Mouse (Mus musculus): ENCODE measurements around the gene Lrrc29. TPM values are rescaled to one million over a fixed set of nuclear protein-coding genes. Genes with fewer than 3 reads are reported as not detected.

The Lrrc29 gene
- polyA plus RNA-seq, 1 experiment: 11.0 TPM

DNA sequence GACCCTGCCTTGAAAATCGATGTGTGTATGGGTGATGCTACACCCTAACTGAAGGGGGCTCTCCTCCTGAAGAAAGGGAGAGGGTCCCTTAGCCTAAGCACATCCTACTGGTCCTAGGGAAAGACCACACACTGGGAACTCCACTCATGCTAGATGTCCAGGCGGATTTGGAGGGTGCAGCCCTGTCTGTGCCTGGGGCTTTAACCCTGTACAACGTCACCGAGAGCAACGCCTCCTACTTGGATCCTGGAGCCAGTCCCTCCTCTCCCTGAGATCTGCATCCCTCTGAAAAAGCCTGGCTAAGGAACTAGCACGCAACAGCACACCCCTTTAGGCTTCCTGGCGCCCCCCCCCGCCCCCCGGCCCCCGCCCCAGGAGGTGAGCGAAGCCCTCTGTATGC, 50.7 kb downstream of the Lrrc29 start:
- TF ChIP-seq CTCF (conservative IDR thresholded peaks at IDR 0.05; ENCODE audit: insufficient read depth, insufficient read length, low read depth, low read length) (no peak), POLR2A (IDR thresholded peaks at IDR 0.05; ENCODE audit: low read depth, low read length) (no peak)
- H3K4me1 ChIP-seq (ENCODE audit: control insufficient read depth, insufficient read depth, low read length): no peaks in the 10 kb centered on the region; the same call in 1 of the 2 replicates
- H3K27me3 ChIP-seq (replicated peaks; ENCODE audit: control insufficient read depth, insufficient read depth, low read length): no peaks in the 10 kb centered on the region
- no peak for DNase-seq
- 12% methylated on average over 11 of the region's 11 CpGs for WGBS
- H3K4me3 ChIP-seq (ENCODE audit: insufficient read depth, low read depth, low read length): no peak overlapping the region
- H3K27ac ChIP-seq (ENCODE audit: insufficient read depth, low read depth, low read length): no peak overlapping the region
- no peaks in the 10 kb centered on the region for H3K36me3 ChIP-seq (ENCODE audit: control insufficient read depth, insufficient read depth, low read length)

DNA sequence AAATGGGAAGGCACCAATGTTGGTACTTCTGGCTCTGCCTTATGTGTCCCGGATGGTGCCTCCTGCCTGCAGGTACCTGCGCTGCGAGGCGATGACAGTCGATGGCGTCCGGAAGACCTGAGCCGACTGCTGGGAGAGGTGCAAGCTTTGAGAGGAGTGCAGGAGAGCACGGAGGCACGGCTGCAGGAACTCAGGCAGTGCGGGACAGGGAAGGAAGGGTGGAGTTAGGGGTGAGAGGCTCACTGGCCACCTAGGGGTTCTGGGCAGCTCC, 55.2 kb downstream of the Lrrc29 start:
- DNase-seq: no peak
- H3K27me3 ChIP-seq (replicated peaks; ENCODE audit: control insufficient read depth, insufficient read depth, low read length): no peaks in the 10 kb centered on the region
- WGBS: 27% methylated on average over 11 of the region's 11 CpGs

DNA sequence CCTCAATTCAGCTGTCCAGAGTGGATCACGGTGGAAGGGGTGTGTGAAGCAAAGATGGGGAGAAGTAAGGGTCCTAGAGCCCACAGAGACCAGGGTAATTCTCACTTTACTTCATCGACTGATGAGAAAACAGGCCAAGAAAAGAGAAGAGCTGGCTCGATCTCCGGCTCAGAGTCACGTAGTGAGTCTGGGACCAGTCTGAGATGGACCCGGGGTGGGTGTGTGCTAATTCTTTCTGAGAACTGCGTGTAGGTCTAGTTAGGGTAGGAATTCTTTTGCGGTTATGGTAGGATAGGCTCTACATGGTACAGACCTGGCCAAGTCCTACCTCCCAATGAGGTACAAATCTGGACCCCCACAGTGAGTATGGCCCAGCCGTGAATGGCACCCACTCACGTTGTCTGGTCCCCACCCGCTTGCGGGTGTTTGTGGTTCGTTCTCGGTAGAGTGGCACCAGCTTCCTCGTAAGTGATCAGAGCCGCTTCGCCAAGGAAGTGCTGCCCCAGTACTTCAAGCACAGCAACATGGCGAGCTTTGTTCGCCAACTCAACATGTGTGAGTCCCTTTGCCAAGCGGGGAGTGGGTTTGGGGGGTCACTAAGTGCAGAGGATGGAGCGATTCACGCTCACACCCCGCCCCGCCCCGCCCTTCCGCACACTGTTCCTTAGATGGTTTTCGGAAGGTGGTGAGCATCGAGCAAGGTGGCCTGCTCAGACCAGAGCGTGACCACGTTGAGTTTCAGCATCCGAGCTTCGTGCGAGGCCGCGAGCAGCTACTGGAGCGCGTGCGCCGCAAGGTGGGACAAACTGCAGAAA, 55.8 kb downstream of the Lrrc29 start:
- peak overlapping the region; percentile 56 for H3K4me3 ChIP-seq (ENCODE audit: insufficient read depth, low read depth, low read length)
- peaks cover 3% of the 10 kb centered on the region; the same call in 1 of the 2 replicates for H3K4me1 ChIP-seq (ENCODE audit: control insufficient read depth, insufficient read depth, low read length)
- TF ChIP-seq CTCF (conservative IDR thresholded peaks at IDR 0.05; ENCODE audit: insufficient read depth, insufficient read length, low read depth, low read length) (no peak), POLR2A (IDR thresholded peaks at IDR 0.05; ENCODE audit: low read depth, low read length) (no peak)
- WGBS: 33% methylated on average over 39 of the region's 39 CpGs
- H3K27ac ChIP-seq (ENCODE audit: insufficient read depth, low read depth, low read length): no peak overlapping the region
- H3K36me3 ChIP-seq (ENCODE audit: control insufficient read depth, insufficient read depth, low read length): peaks cover 1% of the 10 kb centered on the region
- no peak for DNase-seq
- no peaks in the 10 kb centered on the region for H3K27me3 ChIP-seq (replicated peaks; ENCODE audit: control insufficient read depth, insufficient read depth, low read length)

More for the DNA sequence above, 55.2 kb downstream of the Lrrc29 start:
- Histone ChIP-seq H3K36me3 (ENCODE audit: control insufficient read depth, insufficient read depth, low read length) (peaks cover 1% of the 10 kb centered on the region), H3K4me1 (ENCODE audit: control insufficient read depth, insufficient read depth, low read length) (peaks cover 3% of the 10 kb centered on the region; the same call in 1 of the 2 replicates), H3K27ac (ENCODE audit: insufficient read depth, low read depth, low read length) (no peak overlapping the region), H3K4me3 (ENCODE audit: insufficient read depth, low read depth, low read length) (no peak overlapping the region)
- TF ChIP-seq CTCF (conservative IDR thresholded peaks at IDR 0.05; ENCODE audit: insufficient read depth, insufficient read length, low read depth, low read length) (no peak), POLR2A (IDR thresholded peaks at IDR 0.05; ENCODE audit: low read depth, low read length) (no peak)

DNA sequence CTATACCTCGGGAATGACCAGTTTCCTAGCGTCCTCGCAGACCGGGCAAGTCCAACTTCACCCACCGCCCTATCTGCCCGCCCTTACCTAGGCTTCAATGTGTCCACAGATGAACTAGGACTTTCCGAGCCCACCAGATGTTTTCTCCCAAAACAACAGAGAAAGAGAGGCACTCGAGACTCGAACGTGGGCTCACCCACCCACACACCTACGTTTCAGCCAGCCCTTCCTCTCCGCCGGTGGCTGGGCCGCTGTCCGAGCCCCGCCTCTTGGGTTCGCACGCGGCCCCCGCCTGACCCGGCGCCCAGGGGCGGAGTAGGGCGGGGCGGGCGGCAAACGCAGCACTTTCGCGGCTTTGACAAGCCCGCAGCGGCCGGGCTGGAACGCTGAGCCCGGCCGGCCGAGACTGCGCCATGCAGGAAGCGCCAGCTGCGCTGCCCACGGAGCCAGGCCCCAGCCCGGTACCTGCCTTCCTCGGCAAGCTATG, 56.6 kb downstream of the Lrrc29 start, which contains the start of gene Hsf4:
Gene Hsf4, plus strand, starts transcription at position 341 of the 487 bp plus-strand sequence.
- 2% methylated on average over 42 of the region's 42 CpGs for WGBS
- H3K27me3 ChIP-seq (replicated peaks; ENCODE audit: control insufficient read depth, insufficient read depth, low read length): no peaks in the 10 kb centered on the region
- no peak for TF ChIP-seq POLR2A (IDR thresholded peaks at IDR 0.05; ENCODE audit: low read depth, low read length)
- TF ChIP-seq CTCF (conservative IDR thresholded peaks at IDR 0.05; ENCODE audit: insufficient read depth, insufficient read length, low read depth, low read length): no peak

DNA sequence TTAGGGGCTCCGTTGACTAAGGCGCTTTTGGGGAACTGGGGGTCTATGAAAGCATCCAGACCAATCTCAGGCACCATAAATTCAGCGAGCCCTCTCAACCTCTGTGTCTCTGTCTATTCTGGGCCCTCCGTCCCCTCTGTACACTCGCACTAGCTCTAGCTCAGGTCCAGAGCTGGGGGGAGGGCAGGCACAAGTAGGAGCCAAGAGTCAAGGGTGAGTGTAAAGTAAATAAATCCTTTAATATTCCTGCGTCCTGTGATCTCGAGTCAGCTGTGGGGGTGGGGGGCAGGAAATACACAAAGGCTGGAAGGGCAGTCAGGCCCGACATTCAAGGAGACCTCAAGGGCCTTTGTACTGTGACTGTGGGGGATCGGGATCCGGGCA, 57.0 kb downstream of the Lrrc29 start:
- peak; percentile 45 for DNase-seq
- TF ChIP-seq CTCF (conservative IDR thresholded peaks at IDR 0.05; ENCODE audit: insufficient read depth, insufficient read length, low read depth, low read length) (no peak), POLR2A (IDR thresholded peaks at IDR 0.05; ENCODE audit: low read depth, low read length) (no peak)
- Histone ChIP-seq H3K36me3 (ENCODE audit: control insufficient read depth, insufficient read depth, low read length) (peaks cover 1% of the 10 kb centered on the region), H3K27ac (ENCODE audit: insufficient read depth, low read depth, low read length) (peak overlapping the region; percentile 59), H3K27me3 (replicated peaks; ENCODE audit: control insufficient read depth, insufficient read depth, low read length) (no peaks in the 10 kb centered on the region), H3K4me1 (ENCODE audit: control insufficient read depth, insufficient read depth, low read length) (peaks cover 3% of the 10 kb centered on the region; the same call in 1 of the 2 replicates), H3K4me3 (ENCODE audit: insufficient read depth, low read depth, low read length) (peak overlapping the region; percentile 56)
- WGBS: 18% methylated on average over 10 of the region's 10 CpGs

More for the DNA sequence above, 56.6 kb downstream of the Lrrc29 start, which contains the start of gene Hsf4:
- Histone ChIP-seq H3K27ac (ENCODE audit: insufficient read depth, low read depth, low read length) (peak within 1 kb of the TSS; percentile 59), H3K36me3 (ENCODE audit: control insufficient read depth, insufficient read depth, low read length) (peaks cover 1% of the 10 kb centered on the region), H3K4me1 (ENCODE audit: control insufficient read depth, insufficient read depth, low read length) (peaks cover 3% of the 10 kb centered on the region; the same call in 1 of the 2 replicates), H3K4me3 (ENCODE audit: insufficient read depth, low read depth, low read length) (peak within 1 kb of the TSS; percentile 56)
- DNase-seq: peak; percentile 84

DNA sequence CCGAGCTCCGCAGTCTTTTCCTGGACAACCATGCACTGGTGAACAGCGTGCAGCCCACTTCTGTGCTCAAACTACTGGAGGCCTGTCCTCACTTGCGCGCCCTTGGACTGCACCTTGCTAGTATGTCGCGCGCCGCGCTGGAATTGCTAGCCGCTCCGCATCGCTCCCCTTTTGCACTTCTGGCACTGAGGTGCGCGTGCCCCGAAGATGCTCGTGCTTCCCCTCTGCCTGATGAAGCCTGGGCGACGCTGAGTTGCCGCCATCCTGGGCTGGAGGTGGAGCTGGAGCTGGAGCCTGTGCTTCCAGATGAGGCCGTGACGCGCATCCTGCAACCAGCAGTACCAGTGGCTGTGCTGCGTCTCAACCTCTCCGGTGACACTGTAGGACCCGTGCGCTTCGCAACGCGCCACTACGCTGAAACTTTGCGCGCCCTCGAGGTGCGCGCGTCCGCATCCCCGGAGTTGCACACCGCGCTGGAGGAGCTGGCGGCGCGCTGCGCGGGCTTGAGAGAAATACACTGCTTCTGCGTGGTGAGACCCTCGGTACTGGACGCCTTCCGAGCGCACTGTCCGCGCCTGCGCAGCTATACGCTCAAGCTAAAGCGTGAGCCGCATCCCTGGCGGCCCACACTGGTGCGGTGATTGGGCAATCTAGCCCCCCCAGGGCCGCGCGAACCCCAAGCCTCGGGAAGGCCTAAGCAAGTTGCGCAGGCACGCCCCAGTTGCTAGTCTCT, 57.6 kb downstream of the Lrrc29 start:
- Histone ChIP-seq H3K27ac (ENCODE audit: insufficient read depth, low read depth, low read length) (no peak overlapping the region), H3K4me1 (ENCODE audit: control insufficient read depth, insufficient read depth, low read length) (peaks cover 3% of the 10 kb centered on the region; the same call in 1 of the 2 replicates), H3K27me3 (replicated peaks; ENCODE audit: control insufficient read depth, insufficient read depth, low read length) (no peaks in the 10 kb centered on the region), H3K36me3 (ENCODE audit: control insufficient read depth, insufficient read depth, low read length) (peaks cover 1% of the 10 kb centered on the region), H3K4me3 (ENCODE audit: insufficient read depth, low read depth, low read length) (peak overlapping the region; percentile 56)
- WGBS: 38% methylated on average over 65 of the region's 65 CpGs
- TF ChIP-seq CTCF (conservative IDR thresholded peaks at IDR 0.05; ENCODE audit: insufficient read depth, insufficient read length, low read depth, low read length): no peak
- TF ChIP-seq POLR2A (IDR thresholded peaks at IDR 0.05; ENCODE audit: low read depth, low read length): no peak
- no peak for DNase-seq

DNA sequence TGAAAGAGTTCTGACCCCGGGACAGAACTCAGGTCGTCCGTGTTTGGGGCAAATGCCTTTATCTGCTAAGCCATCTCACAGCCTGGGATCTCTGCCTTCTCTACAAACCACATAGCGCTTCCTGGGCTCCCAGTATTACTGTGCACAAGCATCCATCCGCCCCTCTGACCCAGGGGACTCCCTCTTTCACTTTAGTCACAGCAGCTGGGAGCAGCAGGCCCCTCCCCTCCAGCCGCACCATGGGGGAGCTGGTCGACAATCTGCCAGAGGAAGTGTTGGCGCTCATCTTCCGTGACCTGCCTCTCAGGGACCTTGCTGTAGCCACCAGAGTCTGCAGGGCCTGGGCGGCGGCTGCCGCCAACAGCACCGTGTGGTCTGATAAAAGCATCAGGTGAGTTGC, 59.3 kb downstream of the Lrrc29 start:
- H3K27me3 ChIP-seq (replicated peaks; ENCODE audit: control insufficient read depth, insufficient read depth, low read length): no peaks in the 10 kb centered on the region
- no peak overlapping the region for H3K27ac ChIP-seq (ENCODE audit: insufficient read depth, low read depth, low read length)
- H3K4me3 ChIP-seq (ENCODE audit: insufficient read depth, low read depth, low read length): no peak overlapping the region
- H3K4me1 ChIP-seq (ENCODE audit: control insufficient read depth, insufficient read depth, low read length): peaks cover 3% of the 10 kb centered on the region; the same call in 1 of the 2 replicates
- WGBS: 81% methylated on average over 13 of the region's 13 CpGs
- DNase-seq: no peak
- H3K36me3 ChIP-seq (ENCODE audit: control insufficient read depth, insufficient read depth, low read length): peaks cover 1% of the 10 kb centered on the region
- no peak for TF ChIP-seq POLR2A (IDR thresholded peaks at IDR 0.05; ENCODE audit: low read depth, low read length)
- TF ChIP-seq CTCF (conservative IDR thresholded peaks at IDR 0.05; ENCODE audit: insufficient read depth, insufficient read length, low read depth, low read length): no peak
